Mouse (Mus musculus): ENCODE measurements around the gene Gm49673.
"Not testable (repeated sequence)": the region's sequence is repeated elsewhere in the genome, so short reads cannot be mapped to it uniquely, and the experiment has no call there.

Gm49673 gene

GRCm38 (mm10) chr17:8129578-8129977 lies 18.0 kb downstream of the Gm49673 start:
- DNase-seq = not testable (repeated sequence)

GRCm38 (mm10) chr17:8128326-8128993 lies 19.1 kb downstream of the Gm49673 start:
- peak; percentile 65 for DNase-seq

GRCm38 (mm10) chr17:8124586-8124985 lies 23.0 kb downstream of the Gm49673 start:
- DNase-seq = not testable (repeated sequence)

GRCm38 (mm10) chr17:8122974-8123373 lies 24.6 kb downstream of the Gm49673 start:
- DNase-seq = not testable (repeated sequence)

GRCm38 (mm10) chr17:8116928-8117327 lies 30.7 kb downstream of the Gm49673 start:
- not testable (repeated sequence) for DNase-seq

GRCm38 (mm10) chr17:8116378-8116777 lies 31.2 kb downstream of the Gm49673 start:
- DNase-seq = not testable (repeated sequence)

- not testable (repeated sequence) for DNase-seq
These were observed 35.4 kb downstream of the Gm49673 start for GRCm38 (mm10) chr17:8112199-8112598.

- DNase-seq = not testable (repeated sequence)
These were observed 46.3 kb downstream of the Gm49673 start for GRCm38 (mm10) chr17:8101297-8101609.

- DNase-seq = not testable (repeated sequence)
These were observed 46.9 kb downstream of the Gm49673 start for GRCm38 (mm10) chr17:8100405-8101296.

GRCm38 (mm10) chr17:8096199-8096598 lies 51.4 kb downstream of the Gm49673 start:
- not testable (repeated sequence) for DNase-seq

GRCm38 (mm10) chr17:8095653-8096052 lies 51.9 kb downstream of the Gm49673 start:
- not testable (repeated sequence) for DNase-seq

- not testable (repeated sequence) for DNase-seq
These were observed 54.8 kb downstream of the Gm49673 start for GRCm38 (mm10) chr17:8092537-8093526.

- not testable (repeated sequence) for DNase-seq
These were observed 56.3 kb downstream of the Gm49673 start for GRCm38 (mm10) chr17:8091320-8091719.

GRCm38 (mm10) chr17:8069847-8070246 lies 77.7 kb downstream of the Gm49673 start:
- not testable (repeated sequence) for DNase-seq

GRCm38 (mm10) chr17:8056637-8057138 lies 90.9 kb downstream of the Gm49673 start:
- DNase-seq = not testable (repeated sequence)

- DNase-seq = not testable (repeated sequence)
These were observed 91.5 kb downstream of the Gm49673 start for GRCm38 (mm10) chr17:8055919-8056589.

- DNase-seq = peak; percentile 87
These were observed 96.3 kb downstream of the Gm49673 start for GRCm38 (mm10) chr17:8051247-8051646.

- not testable (repeated sequence) for DNase-seq
These were observed 97.4 kb downstream of the Gm49673 start for GRCm38 (mm10) chr17:8050218-8050617.

- DNase-seq = peak; percentile 56
These were observed 101.4 kb downstream of the Gm49673 start for GRCm38 (mm10) chr17:8046178-8046577.

- not testable (repeated sequence) for DNase-seq
These were observed 106.4 kb downstream of the Gm49673 start for GRCm38 (mm10) chr17:8041197-8041596.

GRCm38 (mm10) chr17:8039916-8040635 lies 107.5 kb downstream of the Gm49673 start:
- DNase-seq = not testable (repeated sequence)
